Mouse (Mus musculus) cerebellum, postnatal 14 days (tissue): ENCODE data around the gene Pde4c.
A peak's percentile ranks its signal among the peaks of the same experiment; 100 is the strongest.

Source experiments
- DNase-seq, 2 experiments: peaks; one replicate each; pipeline ENCODE4 v3.0.0; 2021; ENCODE audit warnings: mixed read lengths in 2 of 2

Pde4c gene

GRCm38 (mm10) chr8:70767503-70767902 is 44.0 kb downstream of the Pde4c start:
- DNase-seq: no peak

- DNase-seq: peak in 1 of 2 experiments; percentile 44
Measured at GRCm38 (mm10) chr8:70768231-70768776, 44.8 kb downstream of the Pde4c start.

- DNase-seq: no peak
Measured at GRCm38 (mm10) chr8:70768956-70769355, 45.4 kb downstream of the Pde4c start.

- DNase-seq: peak; percentile 97 to 99
Measured at GRCm38 (mm10) chr8:70769359-70769758, 45.8 kb downstream of the Pde4c start.

- no peak for DNase-seq
Measured at GRCm38 (mm10) chr8:70769858-70770257, 46.3 kb downstream of the Pde4c start.

- no peak for DNase-seq
Measured at GRCm38 (mm10) chr8:70770748-70771147, 47.2 kb downstream of the Pde4c start.

- no peak for DNase-seq
Measured at GRCm38 (mm10) chr8:70771217-70771616, 47.7 kb downstream of the Pde4c start.

- no peak for DNase-seq
Measured at GRCm38 (mm10) chr8:70772075-70772474, 48.6 kb downstream of the Pde4c start.

GRCm38 (mm10) chr8:70772890-70773289 is 49.4 kb downstream of the Pde4c start:
- DNase-seq: no peak

- peak; percentile 71 to 79 for DNase-seq
Measured at GRCm38 (mm10) chr8:70773410-70773809, 49.9 kb downstream of the Pde4c start.

- peak; percentile 87 to 88 for DNase-seq
Measured at GRCm38 (mm10) chr8:70773833-70774232, 50.3 kb downstream of the Pde4c start.

- no peak for DNase-seq
Measured at GRCm38 (mm10) chr8:70774740-70775139, 51.2 kb downstream of the Pde4c start.

GRCm38 (mm10) chr8:70775227-70775626 is 51.7 kb downstream of the Pde4c start:
- peak; percentile 56 to 70 for DNase-seq

GRCm38 (mm10) chr8:70775851-70776495 is 52.5 kb downstream of the Pde4c start:
- DNase-seq: peak in 1 of 2 experiments; percentile 57

GRCm38 (mm10) chr8:70776496-70777444 is 53.2 kb downstream of the Pde4c start, which contains the start of gene Pik3r2:
Gene Pik3r2 (minus strand): TSS chr8:70776713.
- peak; percentile 100 for DNase-seq

- DNase-seq: no peak
Measured at GRCm38 (mm10) chr8:70780093-70780492, 56.6 kb downstream of the Pde4c start.

GRCm38 (mm10) chr8:70786291-70787050 is 63.0 kb downstream of the Pde4c start:
- DNase-seq: no peak

GRCm38 (mm10) chr8:70787051-70787445 is 63.5 kb downstream of the Pde4c start:
- no peak for DNase-seq

- peak; percentile 90 for DNase-seq
Measured at GRCm38 (mm10) chr8:70787941-70788667, 64.6 kb downstream of the Pde4c start.

- DNase-seq: peak; percentile 49 to 65
Measured at GRCm38 (mm10) chr8:70789046-70789445, 65.5 kb downstream of the Pde4c start.

- DNase-seq: peak in 1 of 2 experiments; percentile 38
Measured at GRCm38 (mm10) chr8:70790846-70791245, 67.3 kb downstream of the Pde4c start.

- no peak for DNase-seq
Measured at GRCm38 (mm10) chr8:70791294-70791701, 67.8 kb downstream of the Pde4c start.
